Mouse (Mus musculus) lung, postnatal 4 days (tissue): ENCODE measurements at regions not wholly inside any gene's neighbourhood (a gene's known extent, or its start where the extent isn't known, plus 50 kb on each side); places are given as distances from the start of the nearest gene placed in this dataset.
A peak's percentile ranks its signal among the peaks of the same experiment; 100 is the strongest.

Source experiments
- DNase-seq, 2 experiments: peaks; one replicate each; pipeline ENCODE4 v3.0.0; 2021

DNA sequence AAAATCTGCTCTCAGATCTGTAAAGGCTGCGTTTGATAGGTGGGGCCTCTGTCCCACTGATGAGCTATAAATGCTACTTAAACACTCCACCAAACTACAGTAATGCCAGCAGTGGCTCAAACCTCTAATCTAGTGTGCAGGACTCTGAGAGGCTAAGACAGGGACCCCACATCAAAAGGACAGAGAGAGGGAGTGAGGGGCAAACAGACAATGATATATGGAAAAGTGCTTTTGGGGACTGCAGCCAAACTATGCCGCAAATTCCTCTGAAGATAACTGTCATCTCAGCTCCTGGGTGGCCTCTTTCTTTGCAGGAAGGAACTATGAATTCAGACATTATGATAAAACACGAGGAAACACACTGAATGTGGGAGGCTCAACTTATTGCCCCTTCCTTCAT lies 138.9 kb upstream of the Ddit4l start:
- no peak for DNase-seq

DNA sequence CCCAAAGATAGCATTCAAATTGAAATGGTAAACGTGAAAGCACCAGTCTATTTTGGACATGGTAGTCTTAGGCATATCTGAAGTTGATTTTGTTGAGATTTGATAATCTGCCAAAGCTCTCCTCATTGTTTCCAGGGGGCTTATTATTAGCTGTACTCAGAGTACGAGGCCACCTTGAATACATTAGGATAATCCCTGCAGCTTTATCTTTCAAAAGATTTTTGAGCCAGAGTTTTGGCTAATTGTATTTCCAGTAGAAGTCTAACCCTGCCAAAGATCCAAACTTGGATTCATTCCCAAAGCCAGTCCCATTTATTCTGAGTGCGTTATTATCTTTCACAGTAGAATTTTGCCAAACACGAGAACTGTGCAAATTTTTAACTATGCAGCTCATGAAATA lies 138.4 kb upstream of the Ddit4l start:
- no peak for DNase-seq

DNA sequence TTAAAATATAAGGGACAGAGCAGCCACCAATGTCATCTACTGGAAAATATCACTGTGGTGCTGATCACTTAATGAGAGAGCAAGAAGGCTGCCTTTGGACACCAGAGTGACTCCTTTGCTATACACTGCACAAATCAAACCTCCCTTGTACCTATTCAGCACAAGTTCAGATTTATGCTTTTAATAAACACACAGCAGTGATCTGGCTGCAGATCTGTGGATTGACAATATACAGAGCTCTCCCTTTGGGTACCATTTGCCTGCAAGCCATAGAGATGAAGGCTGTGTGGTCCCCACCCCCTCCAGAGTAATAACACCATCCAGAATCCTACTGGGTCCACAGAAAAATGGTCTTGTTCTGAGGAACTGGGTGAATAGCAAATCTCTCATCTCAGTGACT lies 131.8 kb upstream of the Ddit4l start:
- DNase-seq: no peak

DNA sequence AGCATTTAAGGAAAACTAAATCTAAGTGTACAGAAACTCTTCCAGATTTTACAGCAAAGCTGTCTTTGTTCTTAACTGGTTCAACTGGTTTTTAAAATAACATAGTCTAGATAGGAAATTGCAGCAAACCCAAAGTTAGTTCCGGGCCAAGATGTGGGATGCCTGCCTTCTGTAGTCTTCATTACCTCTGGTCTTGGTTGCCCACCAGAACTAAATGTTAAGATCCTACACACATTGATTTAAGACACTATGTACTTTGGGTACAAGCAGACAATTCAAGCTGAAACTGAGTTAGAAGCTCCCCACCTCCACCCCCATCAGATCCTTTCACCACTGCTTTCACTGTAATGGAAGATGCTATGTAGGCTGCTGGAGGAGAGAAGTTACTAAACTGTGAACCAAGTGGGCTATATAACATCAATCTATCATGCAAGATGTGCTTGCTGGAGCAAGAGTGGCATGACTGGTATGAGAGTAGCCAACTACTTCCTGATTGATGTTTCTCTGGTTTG lies 129.8 kb upstream of the Ddit4l start:
- no peak for DNase-seq

DNA sequence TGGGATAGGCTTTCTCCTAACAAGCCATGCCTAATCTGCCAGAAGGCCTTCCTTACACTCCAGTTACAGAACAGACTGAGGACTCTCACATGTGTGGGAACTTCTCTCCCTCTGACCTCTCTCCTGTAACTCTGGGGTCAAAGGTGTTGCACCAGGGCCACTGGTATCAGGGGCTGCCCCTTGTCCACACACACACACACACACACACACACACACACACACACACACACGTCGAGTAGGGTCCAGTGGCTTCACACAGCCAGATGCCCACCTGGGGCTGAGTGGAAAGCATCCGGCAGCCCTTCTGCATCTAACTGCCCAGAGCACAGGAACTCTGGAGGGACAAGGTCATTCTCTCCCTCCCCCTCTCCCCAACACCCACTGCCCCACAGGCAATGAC lies 123.1 kb upstream of the Ddit4l start:
- DNase-seq: no peak

DNA sequence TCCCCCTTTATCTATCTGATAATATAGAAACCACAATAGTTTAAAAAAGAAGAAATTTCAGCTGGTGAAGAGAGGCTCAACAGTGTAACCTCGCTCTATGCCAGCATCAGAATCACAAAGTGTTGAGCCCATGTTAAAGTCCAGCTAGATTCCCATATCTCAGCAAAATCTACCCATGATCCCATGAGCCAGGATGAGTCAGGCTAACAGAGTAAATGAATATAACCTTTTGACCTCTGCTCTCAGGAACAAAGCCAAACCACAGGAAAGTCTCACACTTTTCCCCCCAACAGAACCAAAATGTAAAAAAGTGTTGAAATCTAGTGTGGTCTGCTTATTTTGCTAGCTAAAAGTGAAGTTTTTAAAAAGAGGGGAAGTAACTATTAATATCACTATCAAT lies 110.1 kb upstream of the Ddit4l start:
- DNase-seq: no peak

DNA sequence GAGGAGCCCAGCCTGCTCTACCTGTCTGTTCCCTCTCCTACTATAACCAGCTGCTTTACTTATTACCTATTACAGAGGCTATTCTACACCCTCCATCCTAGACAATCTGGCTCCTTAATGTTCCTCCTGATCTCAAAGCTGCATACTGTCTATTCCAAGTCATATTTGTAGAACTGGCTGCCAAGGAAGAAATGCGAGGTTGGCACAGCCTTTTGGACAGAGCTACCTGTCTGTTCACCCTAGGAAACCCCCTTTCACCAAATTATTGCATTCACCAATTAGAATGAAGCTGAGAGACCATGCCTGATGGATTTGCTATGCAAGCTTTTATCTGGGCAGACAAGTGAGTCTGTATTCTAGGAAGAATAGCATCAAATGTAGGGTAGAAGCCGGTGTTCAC lies 109.0 kb upstream of the Ddit4l start:
- DNase-seq: no peak

DNA sequence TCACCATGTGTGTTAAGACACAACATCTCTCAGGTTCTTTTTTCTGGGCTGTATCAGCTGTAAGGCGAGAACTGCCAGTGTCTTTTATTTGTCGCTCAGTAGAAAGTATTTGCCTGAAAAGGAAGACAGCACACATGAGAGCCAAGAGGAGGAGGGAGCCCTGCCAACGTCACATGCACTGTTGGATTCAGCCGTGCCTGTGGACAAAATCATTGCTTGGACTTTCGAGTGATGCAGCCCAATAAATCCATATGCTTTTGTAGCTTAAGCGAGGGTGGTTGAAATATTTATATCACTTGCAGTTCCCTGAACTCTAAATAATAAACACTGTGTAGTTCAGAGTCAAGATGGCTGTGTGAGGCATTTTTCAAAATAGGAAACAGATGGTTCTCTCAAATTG lies 108.4 kb upstream of the Ddit4l start:
- DNase-seq: no peak

DNA sequence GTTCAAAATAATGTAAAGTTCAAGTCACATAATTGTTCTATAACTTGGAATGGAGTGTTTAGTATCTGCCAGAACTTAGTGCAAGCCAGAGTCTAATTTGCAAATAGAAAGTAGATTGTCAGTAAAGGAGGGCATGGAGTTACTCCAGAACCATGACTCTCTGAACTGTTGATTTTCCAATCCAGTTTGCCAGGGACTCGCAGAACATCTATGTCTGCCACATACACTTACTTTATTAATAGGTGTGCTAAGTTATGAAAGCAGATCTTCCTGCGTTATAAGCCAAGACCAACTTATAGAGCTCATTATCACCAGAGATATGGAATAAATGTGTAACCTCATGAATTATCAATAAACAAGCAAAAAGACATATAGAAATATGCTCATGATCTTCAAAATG lies 107.2 kb upstream of the Ddit4l start:
- DNase-seq: no peak

DNA sequence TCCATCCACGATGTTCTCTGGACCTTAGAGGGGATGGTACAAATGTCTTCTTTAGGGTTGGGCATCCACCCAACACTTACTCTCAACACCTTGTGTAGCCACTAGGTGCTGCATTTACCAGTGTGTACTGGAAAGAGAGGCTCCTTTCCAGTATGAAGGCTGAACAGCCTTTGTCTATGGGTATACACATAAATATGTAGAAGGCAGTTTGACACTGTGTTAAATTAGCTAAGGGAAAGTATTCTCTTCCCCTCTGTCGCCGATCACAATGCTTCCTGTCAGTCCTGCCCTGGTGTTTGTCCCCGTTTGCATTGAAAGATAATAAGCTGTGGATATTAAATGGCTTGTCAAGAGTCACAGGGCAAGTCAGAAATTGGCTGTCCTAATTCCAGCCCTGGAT lies 104.0 kb upstream of the Ddit4l start:
- no peak for DNase-seq

DNA sequence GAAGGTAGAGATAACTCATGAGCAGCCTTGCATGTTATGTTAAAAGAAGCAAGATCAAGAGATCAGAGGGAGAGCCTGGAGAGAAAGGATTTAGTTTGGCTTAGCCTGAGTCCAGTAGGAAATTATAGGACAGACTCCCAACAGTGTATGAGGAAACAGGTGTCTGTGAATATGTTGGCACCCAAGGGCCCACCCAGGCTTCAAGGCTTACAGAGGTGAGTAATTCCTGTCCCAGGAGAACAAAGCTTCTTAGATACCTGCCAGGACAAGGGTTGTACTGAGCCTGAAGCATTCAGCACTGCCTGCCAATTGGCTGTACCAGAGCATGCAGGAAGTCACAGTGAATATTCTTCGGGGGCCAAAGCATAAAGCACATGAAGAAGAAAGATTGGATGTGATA lies 101.2 kb upstream of the Ddit4l start:
- DNase-seq: no peak

DNA sequence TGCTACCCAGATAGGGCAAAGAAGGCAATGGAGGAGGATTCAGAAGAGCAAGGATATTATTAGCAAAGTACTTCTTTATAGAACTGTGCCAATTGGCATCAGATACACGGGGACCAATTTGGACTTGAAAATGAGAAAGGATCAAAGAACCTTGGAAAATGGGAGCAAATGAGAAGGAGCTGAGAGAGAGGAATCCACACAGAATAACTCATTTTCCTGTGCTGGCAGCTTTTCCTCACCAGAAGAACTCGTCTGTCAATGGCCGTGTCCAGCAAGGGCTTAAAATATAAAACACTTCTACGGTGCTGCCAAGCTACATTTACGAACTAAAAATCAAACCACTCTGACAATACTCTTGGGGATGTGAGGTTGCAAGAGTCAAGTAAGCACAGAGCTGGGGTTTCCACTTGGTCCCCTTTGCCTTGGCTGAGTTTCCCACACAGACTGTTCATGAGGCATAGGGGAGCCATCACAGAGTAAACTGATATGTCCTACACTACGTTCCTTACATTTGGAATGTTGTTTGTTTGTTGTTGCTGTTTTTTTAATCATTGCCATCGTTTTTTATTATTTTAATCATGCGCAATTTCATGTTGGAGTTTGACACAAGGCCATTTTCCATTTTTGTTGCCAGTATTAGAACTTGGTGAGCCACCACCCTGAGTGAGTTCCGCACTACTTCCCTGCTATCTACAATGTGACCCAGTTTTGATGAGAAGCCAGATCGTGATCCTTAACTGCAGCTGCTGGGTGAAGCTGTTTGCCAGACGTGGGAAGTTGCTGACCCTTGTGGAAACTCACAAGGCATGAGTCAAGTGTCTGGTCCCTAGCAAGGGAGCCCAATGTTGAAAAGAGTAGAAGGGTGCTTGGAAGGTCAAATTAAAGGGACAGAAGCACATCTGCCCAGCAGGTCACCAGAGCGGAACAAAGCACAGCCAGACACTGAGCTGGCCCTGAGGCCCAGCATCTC lies 95.5 kb upstream of the Ddit4l start:
- no peak for DNase-seq

DNA sequence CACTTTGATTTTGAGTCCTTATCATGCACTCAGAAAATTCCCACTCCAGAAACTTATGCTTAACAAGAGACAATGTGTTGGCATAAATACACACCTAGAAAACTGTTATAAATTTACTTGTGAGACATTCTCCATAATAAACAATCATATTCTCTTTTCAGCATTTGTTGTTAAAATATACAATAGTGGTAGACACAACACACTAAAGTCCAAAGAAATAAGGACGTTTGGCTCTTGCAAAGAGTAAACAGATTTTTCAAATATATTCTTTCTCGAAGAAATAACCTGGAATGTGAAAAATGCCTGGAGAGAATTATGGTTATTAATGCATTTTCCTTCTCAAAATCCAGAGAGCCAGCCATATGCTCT lies 91.8 kb upstream of the Ddit4l start:
- DNase-seq: no peak

DNA sequence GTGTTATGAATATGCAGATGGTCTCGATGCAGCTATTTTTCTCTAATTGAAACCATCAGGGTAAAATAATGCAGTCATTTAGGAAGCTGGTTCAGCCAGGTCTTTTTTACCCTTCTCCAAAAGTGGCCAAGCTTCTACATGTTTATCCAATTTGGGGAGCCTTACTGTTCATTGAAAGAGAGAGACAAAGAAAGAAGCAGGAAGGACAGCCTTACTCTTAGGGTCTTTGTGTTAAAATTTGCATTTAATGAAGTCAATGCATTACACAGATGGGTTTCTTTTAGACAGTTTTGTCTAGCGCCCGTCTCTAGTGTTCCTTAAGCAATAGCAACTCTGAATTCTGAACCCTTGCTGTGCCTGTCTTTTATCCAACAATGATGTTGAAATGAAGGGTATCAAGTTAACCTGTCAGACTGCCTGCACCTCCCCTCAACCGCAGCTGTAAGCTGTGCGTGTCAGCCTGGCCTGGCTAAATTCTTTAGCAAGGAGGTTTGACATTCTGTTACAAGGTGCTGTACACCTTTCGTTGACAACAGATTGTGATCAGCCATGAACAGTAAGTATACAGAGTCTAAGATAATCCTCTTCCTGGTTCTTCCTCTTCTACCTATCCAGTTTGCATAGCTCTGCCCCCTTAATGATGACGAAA lies 91.3 kb upstream of the Ddit4l start:
- DNase-seq: no peak

DNA sequence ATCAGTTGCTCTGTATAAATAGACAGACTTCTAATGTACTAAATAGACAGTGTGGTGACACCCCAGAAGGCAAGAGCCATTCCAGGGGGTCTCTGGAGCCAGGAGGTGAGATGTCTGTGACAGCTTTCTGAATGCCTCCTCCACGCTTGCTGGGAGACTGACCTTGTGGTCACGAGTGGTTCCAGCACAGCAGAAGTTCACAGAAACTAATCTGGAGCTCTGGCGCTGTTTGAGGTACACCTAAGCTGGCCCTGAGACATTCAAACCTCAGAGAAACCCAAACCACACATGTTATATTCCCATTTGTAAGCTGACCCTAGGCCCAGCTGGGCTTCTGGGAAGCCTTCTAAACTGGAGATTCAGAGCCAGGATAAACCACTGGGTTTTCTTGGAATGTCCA lies 79.7 kb upstream of the Ddit4l start:
- no peak for DNase-seq

DNA sequence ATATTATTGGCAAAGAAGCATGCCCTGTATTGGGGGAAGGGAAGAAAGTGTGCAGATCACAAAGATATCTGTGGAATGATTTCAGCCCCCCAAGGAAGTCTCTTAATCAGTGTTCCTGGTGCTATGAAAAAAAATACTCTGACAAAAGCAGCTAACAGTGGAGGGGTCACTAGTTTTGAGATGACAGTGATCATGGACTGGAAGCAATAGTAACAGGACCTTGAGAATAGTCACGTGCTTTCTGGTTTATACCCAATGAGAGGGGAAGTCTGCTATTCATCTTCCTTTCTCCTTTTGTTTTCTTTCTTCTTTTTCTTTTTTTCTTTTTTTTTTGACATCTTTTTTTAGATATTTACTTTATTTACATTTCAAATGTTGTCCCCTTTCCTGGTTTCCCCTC lies 79.1 kb upstream of the Ddit4l start:
- DNase-seq: no peak

DNA sequence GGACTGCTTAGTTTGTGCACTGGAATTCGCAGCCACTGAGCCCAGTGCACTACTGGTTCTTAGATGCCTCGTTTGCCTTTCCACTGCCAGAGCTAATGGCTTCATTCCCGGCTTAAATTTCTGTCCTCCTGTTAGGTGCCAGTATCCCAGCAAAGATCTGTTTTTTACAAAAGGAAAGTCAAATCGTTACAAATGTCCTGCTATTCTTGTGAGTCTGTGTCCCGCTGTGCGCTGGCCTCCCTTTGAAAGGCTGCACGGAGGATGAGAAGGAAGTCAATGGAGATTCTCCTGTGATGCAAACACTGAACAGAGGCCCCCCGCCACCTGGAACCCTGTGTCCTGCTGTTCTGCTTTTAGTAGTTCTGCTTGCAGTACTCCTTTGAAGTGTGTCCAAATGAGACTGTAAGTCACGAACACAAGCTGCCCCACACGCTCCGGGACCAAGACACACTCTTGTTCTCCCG lies 74.0 kb upstream of the Ddit4l start:
- DNase-seq: no peak

DNA sequence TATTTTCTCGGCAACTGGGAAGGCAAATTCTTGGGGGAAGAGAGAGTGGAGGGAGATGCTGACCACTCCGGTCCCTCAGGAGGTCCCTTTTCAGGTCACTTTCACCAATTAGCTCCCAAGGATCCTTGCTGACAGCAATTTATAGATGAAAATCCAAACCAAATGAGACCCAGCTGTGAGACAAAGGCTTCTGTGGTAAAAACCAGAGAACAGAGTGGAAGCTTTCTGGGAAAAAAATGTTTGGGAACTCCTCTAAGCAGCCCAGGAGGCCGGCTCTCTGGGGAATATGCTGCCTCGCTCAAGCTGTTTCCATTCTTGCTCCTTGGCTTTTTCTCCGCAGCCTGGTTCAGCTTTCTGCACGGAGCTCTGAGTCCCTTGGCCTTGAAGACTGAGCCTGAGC lies 73.5 kb upstream of the Ddit4l start:
- DNase-seq: peak in 1 of 2 experiments; percentile 30

DNA sequence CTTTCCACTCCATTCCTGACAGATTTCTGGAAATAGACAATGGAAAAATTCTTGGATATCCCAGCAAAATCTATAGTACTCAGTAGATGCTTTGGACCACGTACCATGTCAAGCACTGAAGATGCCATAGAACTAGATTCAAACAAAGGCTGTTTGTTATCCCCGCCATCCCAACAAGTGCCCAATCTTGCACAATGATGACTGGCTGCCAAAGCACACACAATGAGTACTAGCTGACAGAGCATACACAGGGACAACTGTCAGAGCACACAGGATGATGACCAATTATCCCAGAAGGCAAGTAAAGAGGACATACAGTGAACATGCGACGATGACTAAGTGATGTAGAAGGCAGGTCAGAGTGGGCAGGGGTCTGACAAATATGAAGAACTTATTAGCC lies 70.7 kb upstream of the Ddit4l start:
- DNase-seq: no peak

DNA sequence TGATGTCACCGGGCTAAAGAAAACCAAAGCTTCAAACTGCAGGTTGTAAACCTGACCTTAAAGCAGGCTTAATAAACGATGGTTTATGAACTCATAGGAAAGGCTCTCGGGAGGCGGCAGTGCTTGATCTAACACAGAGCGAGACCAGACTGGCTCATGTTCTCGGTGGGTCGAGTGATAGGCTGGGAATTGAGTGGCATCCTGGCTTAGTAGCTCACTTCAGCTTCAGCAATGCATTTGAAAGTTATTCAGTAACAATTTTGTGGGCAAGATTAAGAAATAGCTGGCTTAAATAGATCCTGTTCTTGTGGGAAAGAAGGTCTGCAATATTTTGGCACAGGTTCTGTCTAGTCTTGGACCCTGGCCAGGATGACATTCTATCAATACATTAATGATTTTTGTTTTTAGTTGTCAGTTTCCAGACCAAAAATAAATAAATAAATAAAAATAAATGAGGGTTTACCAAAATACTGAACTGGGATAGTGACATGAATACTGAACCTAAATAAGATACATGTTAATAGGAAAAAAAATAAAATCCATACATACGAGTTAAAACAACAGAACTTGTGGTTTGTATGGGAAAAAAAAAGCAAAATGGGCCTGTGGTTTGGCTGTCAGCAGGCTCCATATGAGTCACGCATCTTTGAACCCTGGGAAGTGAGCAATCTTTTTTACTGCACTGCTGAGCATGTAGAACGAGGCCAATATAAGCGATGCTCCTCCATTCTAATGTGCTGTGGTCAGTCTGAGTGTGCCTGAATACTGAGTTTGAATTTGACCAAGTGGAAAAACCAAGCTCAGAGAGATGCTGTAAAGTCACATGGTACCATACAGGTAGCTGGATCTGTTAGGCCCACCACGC lies 68.7 kb upstream of the Ddit4l start:
- DNase-seq: no peak

DNA sequence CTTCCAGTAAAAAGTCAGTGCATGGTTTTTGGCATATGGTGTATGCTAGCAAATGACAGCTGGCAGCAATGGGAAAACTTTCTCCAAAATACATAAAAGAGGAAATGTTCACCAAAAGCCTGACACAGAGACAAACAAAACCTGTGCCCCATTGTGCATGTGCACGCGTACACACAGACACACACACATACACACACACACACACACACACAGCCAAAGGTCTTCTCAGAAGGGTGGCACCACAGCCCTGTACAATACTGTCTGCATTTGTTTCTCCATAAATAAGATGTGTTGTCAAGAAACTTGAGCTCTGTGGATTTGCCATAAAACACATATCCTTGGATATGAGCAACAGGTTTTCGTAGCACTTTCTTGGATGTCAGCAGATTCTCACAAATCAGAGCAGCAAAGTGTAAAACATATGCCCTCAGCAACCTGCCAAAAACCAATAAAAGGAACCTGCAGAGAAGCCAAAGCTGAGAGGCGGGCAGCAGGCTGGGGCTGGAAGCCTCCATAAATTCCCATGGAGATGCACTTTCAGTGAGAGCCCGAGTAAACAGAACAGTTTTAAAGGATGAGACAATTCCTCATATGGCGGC lies 60.5 kb upstream of the Ddit4l start:
- no peak for DNase-seq

DNA sequence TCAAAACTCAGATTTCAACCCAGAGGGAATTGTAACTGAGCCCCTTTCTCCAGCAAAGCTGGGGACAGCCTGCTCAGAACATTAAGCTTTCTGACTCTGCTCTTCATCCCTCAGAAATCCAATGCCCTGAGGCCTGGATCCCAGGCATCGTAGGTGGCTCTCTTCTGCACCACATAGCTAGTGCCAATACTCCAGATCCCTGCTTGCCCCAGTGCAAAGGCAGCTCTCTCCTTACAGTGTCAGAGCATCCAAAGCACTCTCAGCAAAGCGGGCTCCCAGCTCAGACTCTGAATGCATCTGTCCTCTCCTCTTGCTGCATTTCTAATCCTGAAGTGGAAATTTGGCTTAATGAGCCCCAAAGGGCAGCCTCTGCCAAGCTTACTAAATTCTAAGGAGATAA lies 59.4 kb upstream of the Ddit4l start:
- no peak for DNase-seq

DNA sequence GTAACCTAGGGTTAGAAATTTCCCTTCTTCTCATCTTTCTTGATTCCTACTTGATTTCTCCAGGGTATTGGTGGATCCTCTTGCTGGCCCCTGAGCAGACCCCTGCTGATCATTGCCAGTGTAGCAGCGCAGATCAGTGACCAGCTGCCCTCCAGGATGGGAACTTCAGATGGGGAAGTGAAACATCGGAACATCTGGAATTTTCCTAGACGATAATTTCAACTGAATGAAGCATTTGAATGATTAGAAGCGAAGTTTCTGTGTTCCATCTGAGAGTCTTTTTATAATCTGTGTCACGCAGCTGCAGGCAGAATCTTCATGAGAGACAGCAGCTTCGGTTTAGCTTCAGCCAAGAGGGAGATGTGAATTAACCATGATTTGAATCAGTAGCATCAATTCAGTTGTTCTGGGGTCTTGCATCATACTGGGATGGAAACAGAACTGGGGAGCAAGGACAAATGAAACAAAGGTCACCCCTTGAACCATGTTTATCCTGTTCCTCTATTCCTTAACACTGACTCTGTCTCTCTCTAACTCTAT lies 57.8 kb upstream of the Ddit4l start:
- DNase-seq: no peak
